Mouse (Mus musculus): Measurements from ENCODE around the gene Stxbp5.

Gene Stxbp5

DNA sequence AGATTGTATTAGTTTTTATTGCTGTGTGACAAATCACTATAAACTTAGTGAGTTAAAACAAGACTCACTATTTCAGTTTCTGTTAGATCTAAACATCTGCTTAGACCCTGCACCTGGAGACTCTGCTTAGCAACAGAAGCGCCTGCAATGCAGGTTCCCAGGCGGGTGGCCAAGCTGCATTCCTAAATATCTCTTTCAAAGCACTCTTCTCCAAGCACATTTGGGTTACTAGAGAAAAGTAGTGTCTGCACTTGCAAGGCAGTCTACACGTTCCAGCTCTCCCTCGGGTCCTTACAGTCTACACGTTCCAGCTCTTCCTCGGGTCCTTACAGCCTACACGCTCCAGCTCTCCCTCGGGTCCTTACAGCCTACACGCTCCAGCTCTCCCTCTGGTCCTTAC lies 44.1 kb downstream of the Stxbp5 start:
- no peak for DNase-seq

GRCm38 (mm10) chr10:9846408-9846807 lies 54.5 kb downstream of the Stxbp5 start:
- no peak for DNase-seq

DNA sequence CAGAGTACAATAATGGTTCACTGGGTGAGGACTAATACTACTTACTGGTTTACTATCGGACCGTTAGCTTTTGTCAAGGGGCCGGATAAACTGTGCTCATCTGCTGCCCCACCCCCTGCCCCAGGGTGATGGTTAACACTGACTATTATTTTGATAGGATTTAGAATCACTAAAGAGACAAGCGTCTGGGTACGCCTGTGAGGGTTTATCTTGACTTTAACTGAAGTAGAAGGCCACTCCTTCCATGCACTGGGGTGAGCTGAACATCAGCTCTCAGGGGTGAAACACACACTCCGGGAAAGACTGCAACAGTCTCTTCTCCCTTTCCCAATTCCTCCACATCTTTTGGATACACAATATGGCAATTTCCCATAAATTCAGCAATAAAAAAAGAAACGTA lies 61.5 kb downstream of the Stxbp5 start:
- DNase-seq = no peak

DNA sequence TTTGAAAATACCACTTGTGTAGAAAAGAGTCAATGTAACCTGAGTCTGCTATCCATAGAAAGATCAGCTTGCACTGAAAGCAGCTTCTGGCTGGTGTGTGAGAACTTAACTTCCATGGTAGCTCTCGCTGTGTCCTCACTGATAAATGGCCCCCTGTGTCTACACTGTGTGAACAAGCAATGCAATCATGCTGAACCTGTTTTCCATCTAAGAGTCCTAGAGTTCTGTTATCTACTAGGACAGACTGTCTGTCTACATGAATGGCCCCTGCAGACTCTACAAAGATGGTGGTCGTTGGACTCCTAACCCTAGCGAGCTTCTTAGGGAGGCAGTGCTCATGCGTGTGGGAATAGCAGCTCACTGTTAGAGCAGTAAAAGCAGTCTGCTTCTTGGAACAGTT lies 65.9 kb downstream of the Stxbp5 start:
- DNase-seq = no peak

DNA sequence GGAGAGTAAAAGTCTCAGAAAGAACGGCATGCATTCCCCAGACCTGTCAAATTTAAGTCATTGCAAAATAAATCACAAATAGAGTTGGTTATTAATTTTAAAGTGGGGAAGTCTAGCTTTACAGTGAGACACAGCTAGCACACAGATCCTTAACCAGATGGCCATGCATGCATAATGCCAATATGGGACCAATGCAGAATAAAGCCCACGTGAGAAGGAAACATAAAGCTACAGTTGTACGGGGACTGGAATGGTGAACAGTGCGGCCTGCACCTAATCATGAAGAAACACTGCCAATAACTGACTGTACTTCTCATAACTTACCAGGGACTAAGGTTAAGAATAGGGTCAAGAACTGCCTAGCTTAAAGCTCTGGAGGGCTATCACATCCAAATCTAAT lies 67.9 kb downstream of the Stxbp5 start:
- DNase-seq = no peak

GRCm38 (mm10) chr10:9829744-9830143 lies 71.1 kb downstream of the Stxbp5 start:
- no peak for DNase-seq

DNA sequence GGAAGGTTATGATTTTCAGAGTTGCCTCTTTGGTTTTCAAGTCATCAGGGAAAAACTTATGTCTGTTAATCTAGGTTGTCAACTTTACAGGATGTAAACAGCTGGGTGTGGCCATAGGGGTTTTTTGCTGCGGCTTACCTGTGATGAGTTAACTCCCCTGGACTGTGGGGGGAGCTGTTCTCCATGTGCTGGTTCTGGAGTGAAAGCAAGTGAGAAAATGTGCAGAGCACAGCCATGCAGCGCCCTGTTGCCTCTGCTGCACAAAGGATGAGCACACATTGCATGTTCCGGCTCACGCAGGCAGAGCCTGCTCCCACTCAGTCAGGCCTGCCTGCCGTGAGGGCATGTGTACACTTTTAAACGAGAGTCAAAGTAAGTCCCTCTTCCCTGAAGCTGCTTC lies 79.6 kb downstream of the Stxbp5 start:
- no peak for DNase-seq

GRCm38 (mm10) chr10:9818574-9818973 lies 82.3 kb downstream of the Stxbp5 start:
- DNase-seq = no peak

- DNase-seq = no peak
Observed at GRCm38 (mm10) chr10:9813926-9814325, 87.0 kb downstream of the Stxbp5 start.

GRCm38 (mm10) chr10:9807596-9807995 lies 93.3 kb downstream of the Stxbp5 start:
- DNase-seq = no peak

DNA sequence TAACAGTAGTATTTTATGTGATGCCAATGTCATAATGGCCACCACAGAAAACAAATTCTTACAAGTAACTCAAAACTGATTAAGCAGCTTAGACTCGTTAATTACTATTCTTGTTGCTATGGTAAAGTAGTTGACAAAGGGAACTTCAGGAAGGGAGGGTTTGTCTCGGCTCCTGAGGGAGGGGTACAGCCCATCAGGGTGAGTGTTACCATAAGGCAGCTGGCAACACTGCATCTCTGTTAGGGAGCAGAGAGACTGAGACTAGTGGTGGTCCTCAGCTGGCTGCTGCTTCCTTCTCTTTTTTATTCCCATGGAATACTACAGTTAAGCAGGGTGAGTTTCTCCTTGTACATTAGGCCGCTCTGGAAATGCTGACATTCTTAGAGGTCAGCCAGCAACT lies 95.5 kb downstream of the Stxbp5 start:
- no peak for DNase-seq

DNA sequence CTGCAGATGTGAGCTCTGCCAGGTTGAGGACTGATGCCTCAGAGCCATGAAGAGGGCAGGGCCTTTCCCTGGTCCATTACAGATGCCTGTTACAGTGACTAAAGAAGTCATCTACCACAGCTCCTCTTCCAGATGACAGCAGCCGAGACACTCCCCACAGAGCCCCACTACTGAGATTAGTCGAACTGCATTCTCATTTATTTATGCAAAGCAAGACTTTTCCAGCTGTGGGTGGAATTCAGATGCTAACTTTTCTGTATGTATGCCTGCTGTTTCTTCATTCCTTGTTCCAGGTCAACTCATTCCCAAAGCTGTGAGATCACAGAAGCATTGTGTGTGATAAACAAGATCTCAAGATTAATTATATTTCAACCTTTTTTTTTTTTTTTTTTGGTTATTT lies 97.8 kb downstream of the Stxbp5 start:
- DNase-seq = no peak

GRCm38 (mm10) chr10:9801571-9801970 lies 99.3 kb downstream of the Stxbp5 start:
- DNase-seq = no peak

GRCm38 (mm10) chr10:9799085-9799484 lies 101.8 kb downstream of the Stxbp5 start:
- no peak for DNase-seq

GRCm38 (mm10) chr10:9796429-9796828 lies 104.5 kb downstream of the Stxbp5 start:
- no peak for DNase-seq

DNA sequence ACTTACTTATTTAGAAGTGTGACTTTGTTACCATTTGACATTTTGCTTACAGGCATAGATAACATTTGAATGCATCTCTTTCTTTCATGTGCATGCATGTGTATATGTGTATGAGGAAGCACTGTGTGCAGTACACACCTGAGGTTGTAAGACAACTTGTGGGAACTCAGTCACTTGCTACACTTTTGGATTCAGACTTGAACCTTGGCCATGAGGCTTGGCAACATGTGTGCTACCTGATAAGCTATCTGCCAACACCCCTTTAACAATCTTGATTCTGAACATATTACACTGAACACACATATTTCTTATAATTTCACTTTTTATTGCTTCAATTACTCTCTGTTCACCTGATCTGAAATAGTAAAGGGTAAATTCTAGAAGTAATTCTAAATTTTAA lies 106.5 kb downstream of the Stxbp5 start:
- DNase-seq = no peak

DNA sequence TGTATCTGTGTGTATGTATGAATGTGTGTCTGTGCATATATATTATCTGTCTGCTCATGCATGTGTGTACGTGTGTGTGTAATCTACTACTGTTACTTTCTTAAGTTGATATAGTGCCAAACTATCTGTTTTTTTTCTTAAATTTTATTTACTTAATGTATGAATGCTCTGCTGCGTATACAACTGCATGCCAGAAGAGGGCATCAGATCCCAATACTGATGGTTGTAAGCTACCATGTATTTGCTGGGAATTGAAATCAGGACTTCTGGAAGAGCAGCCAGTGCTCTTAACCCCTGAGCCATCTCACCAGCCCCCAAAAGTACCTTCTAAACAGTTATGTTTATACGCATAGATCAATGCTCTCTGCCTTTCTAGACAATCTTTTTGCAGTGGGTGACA lies 109.9 kb downstream of the Stxbp5 start:
- no peak for DNase-seq

DNA sequence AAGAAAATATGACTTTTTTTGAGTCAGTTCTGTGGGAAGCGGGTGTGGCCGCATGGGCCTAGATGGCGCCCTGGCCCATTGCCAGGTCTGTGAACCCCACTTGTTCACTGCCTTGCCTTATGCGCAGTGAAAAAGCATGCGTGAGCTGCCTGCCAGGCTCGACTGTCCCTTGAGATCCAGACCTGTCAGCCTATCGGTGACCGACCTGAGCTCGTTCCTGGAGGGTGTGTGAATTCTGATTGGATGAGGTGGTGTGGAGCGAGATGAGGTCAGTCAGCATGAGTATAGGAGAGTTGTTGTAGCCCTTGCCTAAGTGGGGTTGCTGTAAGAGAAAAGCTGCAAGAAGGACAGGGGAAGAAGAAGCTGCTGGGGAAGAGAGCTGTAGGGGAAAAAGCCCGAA lies 114.4 kb downstream of the Stxbp5 start:
- DNase-seq = no peak

DNA sequence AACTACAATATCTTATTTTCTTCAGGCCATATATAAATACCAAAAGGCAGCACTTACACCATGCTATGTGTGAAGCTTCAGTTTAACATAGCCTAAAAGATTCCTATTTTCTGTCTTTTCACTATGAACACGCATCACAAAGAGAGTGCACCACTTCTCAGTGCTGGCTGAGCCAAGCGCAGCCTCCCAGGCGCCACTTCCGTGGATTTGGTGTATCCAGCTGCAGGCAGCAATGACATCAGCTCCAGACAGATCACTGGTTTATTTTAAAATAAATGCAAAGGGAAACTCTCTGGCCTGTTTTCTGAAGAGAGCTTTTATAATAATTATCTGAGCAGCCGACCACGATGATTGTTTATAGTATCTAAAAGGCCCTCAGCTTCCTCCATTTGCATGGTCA lies 115.2 kb downstream of the Stxbp5 start:
- no peak for DNase-seq

- no peak for DNase-seq
Observed at GRCm38 (mm10) chr10:9779864-9780263, 121.0 kb downstream of the Stxbp5 start.

DNA sequence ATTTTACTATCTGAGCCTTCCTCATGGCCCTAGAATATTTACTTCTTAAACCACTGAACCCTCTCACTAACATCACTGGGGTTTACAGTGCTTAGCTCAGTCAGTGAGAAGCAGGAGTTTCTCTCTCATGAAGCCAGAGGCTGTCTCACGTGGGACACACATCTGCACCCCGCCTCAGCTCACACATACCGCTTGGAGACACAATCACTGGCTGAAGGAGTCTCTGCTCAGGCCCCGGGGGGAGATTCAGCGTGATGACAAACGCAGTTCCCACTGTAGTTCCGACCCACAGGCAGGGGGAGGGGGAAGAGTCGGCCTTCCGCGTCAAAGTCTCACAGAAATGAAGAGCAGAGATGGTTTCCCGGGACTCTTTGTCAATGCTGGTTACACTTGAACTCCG lies 130.6 kb downstream of the Stxbp5 start:
- no peak for DNase-seq

- no peak for DNase-seq
Observed at GRCm38 (mm10) chr10:9763831-9764230, 137.0 kb downstream of the Stxbp5 start.

- DNase-seq = no peak
Observed at GRCm38 (mm10) chr10:9760264-9760663, 140.6 kb downstream of the Stxbp5 start.

GRCm38 (mm10) chr10:9756546-9756945 lies 144.3 kb downstream of the Stxbp5 start:
- no peak for DNase-seq

DNA sequence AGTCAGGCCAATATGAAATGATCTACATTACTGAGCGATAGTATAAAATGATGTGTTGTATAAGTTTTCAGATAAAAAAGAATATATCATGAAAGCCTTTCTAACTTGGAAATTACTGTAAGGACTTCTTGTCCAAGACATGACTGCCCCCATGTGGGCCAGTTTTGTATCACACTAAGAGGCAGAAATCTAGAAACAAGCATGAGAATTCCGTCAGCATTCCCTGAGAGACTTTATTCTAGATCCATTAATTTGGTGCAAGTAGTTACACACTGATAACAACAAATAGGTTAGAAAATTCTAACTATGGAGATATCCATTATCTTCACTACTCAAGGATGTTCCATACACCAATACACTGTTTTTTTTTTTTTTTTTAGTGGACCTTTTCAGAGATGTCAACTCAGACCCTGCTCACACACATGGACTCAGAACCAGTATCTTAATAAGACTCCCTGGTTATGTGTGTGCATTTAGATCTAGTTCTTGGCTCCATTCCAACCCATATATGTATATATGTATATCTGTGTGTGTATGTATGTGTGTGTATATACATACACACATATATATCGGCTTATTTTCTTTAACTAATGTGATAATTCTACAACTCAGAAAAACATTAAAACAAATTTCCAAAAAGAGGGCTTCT lies 145.9 kb downstream of the Stxbp5 start:
- DNase-seq = no peak

GRCm38 (mm10) chr10:9733861-9734260 lies 167.0 kb downstream of the Stxbp5 start:
- no peak for DNase-seq

Measured in thymus, adult 18-20 months (tissue).